Mouse (Mus musculus) neural tube, embryonic 13.5 days (tissue): ENCODE results near the gene Chpf2. TPM values are rescaled to one million over a fixed set of nuclear protein-coding genes. Genes with fewer than 3 reads are reported as not detected.
A peak's percentile ranks its signal among the peaks of the same experiment; 100 is the strongest.
"Not testable (repeated sequence)": the region's sequence is repeated elsewhere in the genome, so short reads cannot be mapped to it uniquely, and the experiment has no call there.

Experiments
- ATAC-seq: fragments of 200-750 bp; cut with Nextera tagmentation; 2 replicates; pipeline ENCODE4 v1.8.0; 2017; ENCODE audit warnings: low read depth, mild to moderate bottlenecking, moderate TSS enrichment, moderate library complexity
- H3K27ac ChIP-seq: fragments of 300-500 bp; sonication (generic); replicated peaks from 2 replicates; pipeline ENCODE4 v1.5.1; 2015; ENCODE audit warnings: moderate library complexity, mild to moderate bottlenecking, inconsistent platforms
- H3K27me3 ChIP-seq: fragments of 300-500 bp; sonication (generic); 2 replicates; pipeline ENCODE4 v1.6.1; 2015; ENCODE audit warnings: mild to moderate bottlenecking, inconsistent platforms
- H3K36me3 ChIP-seq: fragments of 300-500 bp; sonication (generic); 2 replicates; pipeline ENCODE4 v1.6.1; 2015; ENCODE audit warnings: mild to moderate bottlenecking, inconsistent platforms
- H3K4me1 ChIP-seq: fragments of 300-500 bp; sonication (generic); replicated peaks from 2 replicates; pipeline ENCODE4 v1.6.1; 2015; ENCODE audit warnings: inconsistent platforms
- H3K4me2 ChIP-seq: fragments of 300-500 bp; sonication (generic); 2 replicates; pipeline ENCODE4 v1.6.1; 2015; ENCODE audit warnings: inconsistent platforms, mild to moderate bottlenecking, moderate library complexity
- H3K4me3 ChIP-seq: fragments of 300-500 bp; sonication (generic); 2 replicates; pipeline ENCODE4 v1.5.1; 2015; ENCODE audit warnings: mild to moderate bottlenecking, inconsistent platforms
- H3K9ac ChIP-seq: fragments of 300-500 bp; sonication (generic); 2 replicates; pipeline ENCODE4 v1.6.1; 2015; ENCODE audit warnings: moderate library complexity, mild to moderate bottlenecking, inconsistent platforms
- H3K9me3 ChIP-seq: fragments of 300-500 bp; sonication (generic); 2 replicates; pipeline ENCODE4 v1.6.1; 2016; ENCODE audit warnings: inconsistent platforms
- WGBS: fragments of 180-500 bp; shearing (Covaris S2); methylation state at CpG from one replicate; pipeline ENCODE4 v1.1.7; 2015; 5-methylcytosine and 5-hydroxymethylcytosine counted together
- polyA plus RNA-seq: library from polyadenylated mRNA; unstranded; fragments of >200 nt; fragmentation: Nextera tagmentation; extraction: Ambion mirVana; gene quantifications from 2 replicates; pipeline ENCODE4 v1.2.1, GENCODE M21; 2015

The Chpf2 gene
- polyA plus RNA-seq = 19.1 and 19.9 TPM in 2 replicates

DNA sequence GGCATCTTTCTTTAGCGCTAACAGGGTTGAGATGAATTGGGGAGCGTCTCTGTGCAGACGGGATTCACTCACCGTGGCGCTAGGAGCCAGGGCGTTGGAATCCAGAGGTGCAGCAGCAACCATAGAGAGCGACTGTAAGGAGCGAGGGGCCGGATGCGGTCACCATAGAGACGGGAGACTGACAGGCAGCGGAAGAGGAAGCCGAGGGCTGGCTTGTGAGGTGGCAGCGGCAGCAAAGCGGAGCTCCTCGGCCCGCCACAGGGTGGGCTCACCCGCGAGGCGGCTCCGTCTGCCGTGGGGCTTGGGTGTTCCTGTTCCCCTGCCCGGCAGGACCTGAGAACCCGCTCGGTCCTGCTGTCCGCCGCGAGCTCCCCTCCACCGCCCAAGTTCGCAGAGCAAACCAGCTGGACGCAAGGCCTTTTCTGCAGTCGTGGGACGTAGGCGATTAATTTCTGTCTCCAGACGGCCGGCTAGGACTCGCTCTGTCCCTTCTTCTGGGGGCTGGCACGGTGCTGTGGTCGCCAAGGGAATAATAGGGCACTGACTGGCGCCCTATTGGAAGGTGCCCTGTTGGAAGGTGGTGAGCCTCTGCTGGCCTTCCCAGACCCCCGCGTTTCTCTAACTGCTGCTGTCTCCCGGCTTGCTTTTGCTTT lies at the start of gene Chpf2:
Gene Chpf2, plus strand, starts transcription at position 195 of the 653 bp plus-strand sequence.
- H3K27me3 ChIP-seq = 0 out of 2 replicates have a peak, but pooled peaks cover 2% of the 10 kb centered on the region
- H3K9ac ChIP-seq = peak within 1 kb of the TSS; percentile 92
- peak within 1 kb of the TSS; percentile 83 for H3K27ac ChIP-seq
- peak; percentile 93 for ATAC-seq
- peaks cover 38% of the 10 kb centered on the region for H3K4me1 ChIP-seq
- under 1% methylated on average over 43 of the region's 43 CpGs for WGBS
- H3K9me3 ChIP-seq = no peaks in the 10 kb centered on the region
- H3K4me2 ChIP-seq = peak within 1 kb of the TSS; percentile 93
- H3K4me3 ChIP-seq = peak within 1 kb of the TSS; percentile 85
- H3K36me3 ChIP-seq = peaks cover 34% of the 10 kb centered on the region

DNA sequence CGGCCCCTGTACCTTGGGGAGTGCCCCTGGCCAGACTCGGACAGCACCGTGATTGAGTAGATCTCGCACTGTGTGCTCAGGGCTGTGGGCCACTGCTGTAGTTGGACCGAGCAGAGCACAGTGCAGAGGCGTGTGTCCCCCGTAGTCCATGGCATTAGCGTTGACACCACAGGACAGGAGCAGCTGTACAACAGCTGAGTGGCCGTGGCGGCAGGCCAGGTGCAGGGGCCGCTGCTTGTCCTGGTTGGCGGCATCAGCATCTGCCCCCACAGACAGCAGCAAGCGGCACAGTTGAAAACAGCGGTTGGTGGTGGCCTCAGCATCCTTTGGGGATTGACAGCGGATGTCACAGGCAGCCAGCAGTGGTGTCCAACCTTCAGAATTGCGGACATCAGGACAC lies 48.9 kb upstream of the Chpf2 start:
- 63% methylated on average over 16 of the region's 16 CpGs for WGBS
- no peak overlapping the region for H3K9ac ChIP-seq
- peaks cover 27% of the 10 kb centered on the region for H3K4me1 ChIP-seq
- no peak overlapping the region for H3K4me2 ChIP-seq
- no peak for ATAC-seq
- H3K9me3 ChIP-seq = no peaks in the 10 kb centered on the region
- H3K36me3 ChIP-seq = no peaks in the 10 kb centered on the region
- H3K27me3 ChIP-seq = peaks cover 14% of the 10 kb centered on the region
- H3K27ac ChIP-seq = no peak overlapping the region
- no peak overlapping the region for H3K4me3 ChIP-seq

DNA sequence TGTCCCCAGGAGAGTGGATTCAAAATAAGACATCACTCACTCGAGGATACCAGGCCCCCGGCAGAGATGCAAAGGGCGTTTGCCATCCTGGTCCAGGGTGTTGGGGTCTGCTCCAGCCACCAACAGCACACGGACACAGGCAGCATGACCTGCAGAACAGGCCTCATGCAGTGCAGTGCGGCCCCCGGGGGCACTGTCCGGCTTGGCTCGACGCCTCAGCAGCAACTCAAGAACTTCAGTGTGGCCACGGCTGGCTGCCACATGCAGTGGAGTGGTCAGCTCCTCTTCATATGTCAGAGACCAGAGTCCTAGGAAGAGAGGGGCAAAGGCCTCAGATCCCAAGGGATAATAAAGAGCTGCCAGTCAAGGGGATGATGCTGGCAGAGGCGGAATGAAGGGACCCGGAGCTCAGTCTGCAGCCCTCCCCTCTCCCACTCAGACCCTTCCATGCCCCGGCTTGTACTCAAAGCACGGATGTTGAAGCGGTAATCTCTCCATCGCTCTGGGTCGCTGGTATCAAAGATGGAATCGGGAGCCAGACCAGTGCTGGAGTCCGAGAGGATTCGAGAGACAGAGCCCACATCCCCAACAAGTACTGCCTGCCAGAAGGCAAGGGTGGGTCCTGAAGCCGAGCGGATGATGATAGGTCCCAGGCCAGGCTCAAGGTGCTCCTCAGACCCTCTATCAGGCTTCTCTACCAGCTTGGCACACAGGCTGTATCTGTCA lies 46.8 kb upstream of the Chpf2 start:
- no peak overlapping the region for H3K4me3 ChIP-seq
- H3K27ac ChIP-seq = no peak overlapping the region
- H3K36me3 ChIP-seq = no peaks in the 10 kb centered on the region
- no peaks in the 10 kb centered on the region for H3K9me3 ChIP-seq
- peaks cover 9% of the 10 kb centered on the region; the same call in 1 of the 2 replicates for H3K27me3 ChIP-seq
- ATAC-seq = no peak
- WGBS = 86% methylated on average over 22 of the region's 22 CpGs
- no peak overlapping the region for H3K4me2 ChIP-seq
- peaks cover 27% of the 10 kb centered on the region for H3K4me1 ChIP-seq
- no peak overlapping the region for H3K9ac ChIP-seq

DNA sequence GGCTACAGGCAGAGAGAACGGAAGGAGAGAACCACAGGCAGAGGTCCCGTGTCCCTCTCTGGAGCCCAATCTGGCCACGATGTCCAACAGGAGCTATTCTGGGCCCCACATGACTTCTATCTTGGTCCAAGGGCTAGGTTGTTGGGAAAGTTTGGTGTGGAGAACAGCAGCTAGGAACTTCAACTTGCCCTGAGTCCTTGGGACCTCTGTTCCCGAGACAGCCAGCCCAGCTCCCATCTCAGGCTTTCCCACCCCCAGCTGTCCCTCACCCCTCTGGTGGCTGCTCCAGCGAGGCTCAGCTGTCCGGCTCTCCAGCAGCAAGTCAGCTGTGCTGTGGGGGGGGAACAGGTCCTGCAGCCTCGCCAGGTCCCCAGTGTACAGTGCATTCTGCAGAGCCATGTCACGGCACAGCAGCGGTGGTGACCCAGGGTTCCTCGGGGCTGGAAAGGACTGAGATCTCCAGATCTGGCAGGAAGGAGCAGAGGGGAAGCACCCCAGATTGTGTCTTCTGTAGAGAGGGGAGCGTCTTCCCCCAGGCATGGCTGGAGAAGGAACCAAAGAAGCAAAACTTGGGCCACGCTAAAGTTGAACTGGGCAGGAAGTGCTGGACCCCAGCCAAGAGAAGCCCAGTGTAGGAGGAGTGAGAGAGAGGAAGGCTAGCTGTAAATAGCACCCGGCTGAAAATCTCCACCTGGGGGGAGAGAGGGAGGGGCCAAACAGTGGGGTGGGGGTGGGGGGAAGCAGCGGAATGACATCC lies 46.0 kb upstream of the Chpf2 start, which contains the start of gene Asb10:
Gene Asb10, minus strand, starts transcription at position 592 of the 757 bp plus-strand sequence.
- H3K9me3 ChIP-seq = no peaks in the 10 kb centered on the region
- H3K4me1 ChIP-seq = peaks cover 27% of the 10 kb centered on the region
- H3K27ac ChIP-seq = no peak within 1 kb of the TSS
- peaks cover 6% of the 10 kb centered on the region; the same call in 1 of the 2 replicates for H3K27me3 ChIP-seq
- peak within 1 kb of the TSS; percentile 20 for H3K4me2 ChIP-seq
- no peak within 1 kb of the TSS for H3K9ac ChIP-seq
- WGBS = 38% methylated on average over 14 of the region's 14 CpGs
- ATAC-seq = no peak
- no peak within 1 kb of the TSS for H3K4me3 ChIP-seq
- no peaks in the 10 kb centered on the region for H3K36me3 ChIP-seq

DNA sequence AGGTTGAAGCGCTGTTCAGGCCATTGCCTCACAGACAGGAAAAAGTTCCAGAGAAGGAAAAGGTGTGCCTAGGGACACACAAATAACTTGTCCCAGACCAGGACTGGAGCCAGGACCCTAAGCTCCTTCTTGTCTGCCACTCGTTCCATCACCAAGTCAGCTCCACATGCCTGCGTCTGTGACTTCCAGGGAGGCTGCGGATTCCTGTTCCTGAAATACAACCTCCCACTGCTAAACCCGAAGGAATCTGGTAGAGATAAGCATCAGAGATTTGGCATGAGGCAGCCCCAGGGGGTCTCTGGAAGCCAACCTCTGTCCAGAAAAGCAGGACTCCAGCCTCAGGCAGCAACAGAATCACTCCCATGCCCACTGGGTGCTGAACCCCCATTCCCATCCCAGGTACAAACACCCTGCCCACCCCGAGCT lies 45.4 kb upstream of the Chpf2 start:
- peaks cover 4% of the 10 kb centered on the region; the same call in 1 of the 2 replicates for H3K27me3 ChIP-seq
- H3K27ac ChIP-seq = no peak overlapping the region
- no peaks in the 10 kb centered on the region for H3K9me3 ChIP-seq
- no peak overlapping the region for H3K9ac ChIP-seq
- peak overlapping the region; percentile 20; the same call in 1 of the 2 replicates for H3K4me2 ChIP-seq
- WGBS = 51% methylated on average over 6 of the region's 6 CpGs
- no peaks in the 10 kb centered on the region for H3K36me3 ChIP-seq
- H3K4me3 ChIP-seq = no peak overlapping the region
- H3K4me1 ChIP-seq = peaks cover 27% of the 10 kb centered on the region
- no peak for ATAC-seq

DNA sequence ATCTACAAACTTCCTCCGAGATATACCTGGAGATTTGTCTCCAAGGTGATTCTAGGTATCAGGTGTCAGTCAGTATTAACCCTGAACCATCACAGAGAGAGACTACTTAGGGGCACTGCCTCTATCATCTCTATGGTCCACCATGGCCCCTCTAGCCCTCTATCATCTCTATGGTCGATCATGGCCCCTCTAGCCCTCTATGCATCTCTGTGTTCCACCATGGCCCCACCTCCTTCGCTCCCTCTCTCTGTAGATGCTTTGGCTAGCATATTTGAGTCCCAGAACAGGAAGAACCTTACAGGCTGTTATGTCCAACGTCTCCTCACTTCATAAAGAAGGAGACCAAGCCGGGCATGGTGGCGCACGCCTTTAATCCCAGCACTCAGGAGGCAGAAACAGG lies 43.9 kb upstream of the Chpf2 start:
- no peak for ATAC-seq
- Histone ChIP-seq H3K4me1 (peaks cover 19% of the 10 kb centered on the region), H3K36me3 (no peaks in the 10 kb centered on the region), H3K4me3 (no peak overlapping the region), H3K9me3 (no peaks in the 10 kb centered on the region), H3K27me3 (no peaks in the 10 kb centered on the region; the same call in 1 of the 2 replicates), H3K4me2 (no peak overlapping the region), H3K27ac (no peak overlapping the region), H3K9ac (no peak overlapping the region)
- WGBS = 79% methylated on average over 7 of the region's 7 CpGs

DNA sequence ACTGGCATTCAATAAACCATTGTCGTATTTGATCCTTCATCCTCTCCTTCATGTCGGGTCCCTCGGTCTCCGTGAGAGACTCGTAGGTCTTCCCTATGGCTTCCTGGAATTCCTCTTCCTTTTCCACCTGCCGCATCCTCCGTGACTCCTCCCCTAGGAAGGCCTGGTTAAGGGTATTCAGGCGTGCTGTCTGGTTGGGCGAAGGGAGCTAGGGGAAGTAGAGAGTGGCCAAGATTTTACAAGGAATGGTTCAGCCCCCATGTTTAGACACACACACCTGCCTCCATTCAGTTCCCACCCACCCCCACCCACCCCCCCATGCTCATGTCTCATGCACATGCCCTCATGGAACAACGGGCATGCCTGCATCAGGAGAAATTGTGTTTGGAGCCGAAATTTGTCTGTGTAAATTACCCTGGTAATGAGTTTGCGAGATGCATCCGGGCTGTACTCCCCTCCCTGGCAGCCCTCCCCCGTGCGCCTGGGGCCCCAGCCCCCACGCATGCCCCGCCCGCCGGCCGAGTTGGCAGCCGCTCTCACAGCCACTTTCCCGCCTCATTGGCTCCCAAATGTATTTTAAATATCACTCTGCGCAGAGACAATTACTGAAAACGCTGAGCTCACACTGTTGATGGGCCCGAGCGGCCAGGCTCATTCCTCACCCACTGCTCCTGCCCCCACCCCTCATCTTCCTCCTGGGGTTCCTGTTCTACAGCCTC lies 35.8 kb upstream of the Chpf2 start:
- H3K27me3 ChIP-seq = peaks cover 6% of the 10 kb centered on the region
- no peaks in the 10 kb centered on the region for H3K36me3 ChIP-seq
- ATAC-seq = peak; percentile 89
- H3K4me3 ChIP-seq = no peak overlapping the region
- H3K4me1 ChIP-seq = peaks cover 31% of the 10 kb centered on the region
- H3K9me3 ChIP-seq = peaks cover 1% of the 10 kb centered on the region; the same call in 1 of the 2 replicates
- peak overlapping the region; percentile 4; the same call in 1 of the 2 replicates for H3K9ac ChIP-seq
- peak overlapping the region; percentile 41 for H3K4me2 ChIP-seq
- WGBS = 18% methylated on average over 26 of the region's 26 CpGs
- H3K27ac ChIP-seq = peak overlapping the region; percentile 79

DNA sequence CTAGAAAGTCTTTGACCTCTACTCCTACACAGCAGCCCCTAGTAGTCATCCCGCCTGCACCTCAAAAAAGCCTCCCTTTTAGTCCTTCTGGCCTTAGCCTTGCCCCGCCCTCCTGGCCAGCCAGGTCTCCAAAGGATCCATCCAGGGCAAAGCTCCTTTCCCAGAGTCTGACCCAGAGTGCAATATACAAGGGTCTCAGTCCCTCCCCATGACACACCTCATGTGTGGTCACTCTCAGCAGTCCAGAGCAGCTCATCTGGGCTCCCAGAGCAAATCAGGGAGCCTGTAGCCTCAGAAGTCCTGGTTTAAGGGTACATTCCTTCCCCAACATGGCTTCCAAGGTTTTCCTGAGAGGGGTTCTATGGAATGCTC lies 35.2 kb upstream of the Chpf2 start:
- Histone ChIP-seq H3K4me2 (peak overlapping the region; percentile 41), H3K27me3 (peaks cover 6% of the 10 kb centered on the region), H3K9ac (peak overlapping the region; percentile 4; the same call in 1 of the 2 replicates), H3K36me3 (no peaks in the 10 kb centered on the region), H3K4me3 (no peak overlapping the region), H3K9me3 (peaks cover 4% of the 10 kb centered on the region; the same call in 1 of the 2 replicates), H3K4me1 (peaks cover 31% of the 10 kb centered on the region), H3K27ac (peak overlapping the region; percentile 79)
- ATAC-seq = peak; percentile 30; the same call in 1 of the 2 replicates
- 39% methylated on average over 2 of the region's 2 CpGs for WGBS

DNA sequence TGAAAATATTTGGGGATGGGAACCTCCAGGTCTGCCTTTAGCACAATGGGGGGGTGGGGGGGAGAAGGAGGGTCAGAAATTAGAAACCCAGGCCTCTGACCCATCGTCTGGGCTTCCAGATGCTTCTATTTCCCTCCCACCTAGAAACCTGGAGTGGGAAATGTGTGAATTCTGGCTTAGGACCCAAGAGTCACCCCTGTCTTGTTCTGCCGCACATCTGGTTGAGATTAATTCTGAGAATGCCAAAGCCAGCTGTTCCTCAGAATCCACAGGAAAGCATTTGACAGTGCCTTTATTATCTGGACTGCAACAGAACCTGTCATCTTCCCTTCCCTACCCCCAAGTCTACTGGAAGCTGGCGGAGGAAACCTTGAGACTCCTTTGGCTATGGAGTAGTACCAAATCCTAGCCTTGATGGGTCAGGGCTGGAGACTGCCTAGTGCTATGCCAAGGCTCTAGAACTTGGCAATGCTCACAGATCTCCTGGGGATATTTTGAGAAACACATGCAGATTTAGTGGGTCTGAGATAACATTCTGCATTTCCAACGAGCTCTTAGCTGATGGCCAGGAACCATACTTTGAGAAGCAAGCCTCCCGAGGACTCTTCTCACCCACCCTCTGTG lies 32.8 kb upstream of the Chpf2 start:
- WGBS = 78% methylated on average over 5 of the region's 5 CpGs
- H3K36me3 ChIP-seq = no peaks in the 10 kb centered on the region
- H3K27ac ChIP-seq = no peak overlapping the region
- peaks cover 4% of the 10 kb centered on the region; the same call in 1 of the 2 replicates for H3K9me3 ChIP-seq
- H3K4me3 ChIP-seq = no peak overlapping the region
- H3K4me1 ChIP-seq = peaks cover 31% of the 10 kb centered on the region
- H3K9ac ChIP-seq = no peak overlapping the region
- no peak for ATAC-seq
- peaks cover 6% of the 10 kb centered on the region for H3K27me3 ChIP-seq
- H3K4me2 ChIP-seq = no peak overlapping the region

DNA sequence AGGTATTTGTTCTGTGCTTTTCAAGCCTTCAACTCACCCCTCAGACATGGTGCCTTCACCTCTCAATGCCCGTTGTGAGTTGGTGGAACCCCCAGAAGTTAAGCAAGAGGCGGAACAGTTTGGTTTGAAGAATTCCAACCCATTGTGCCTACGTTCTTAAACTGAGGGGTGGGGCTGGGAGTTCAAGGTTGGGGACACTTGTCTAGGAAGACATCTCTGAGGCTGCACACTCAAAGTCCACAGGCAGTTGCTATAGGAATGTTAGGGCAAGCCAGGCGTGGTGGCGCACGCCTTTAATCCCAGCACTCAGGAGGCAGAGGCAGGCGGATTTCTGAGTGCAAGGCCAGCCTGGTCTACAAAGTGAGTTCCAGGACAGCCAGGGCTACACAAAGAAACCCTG lies 31.2 kb upstream of the Chpf2 start:
- H3K4me1 ChIP-seq = peaks cover 23% of the 10 kb centered on the region
- H3K4me2 ChIP-seq, H3K27ac ChIP-seq, H3K27me3 ChIP-seq, H3K36me3 ChIP-seq, H3K9ac ChIP-seq, H3K4me3 ChIP-seq, H3K9me3 ChIP-seq, ATAC-seq: not testable (repeated sequence)
- 97% methylated on average over 7 of the region's 7 CpGs for WGBS

DNA sequence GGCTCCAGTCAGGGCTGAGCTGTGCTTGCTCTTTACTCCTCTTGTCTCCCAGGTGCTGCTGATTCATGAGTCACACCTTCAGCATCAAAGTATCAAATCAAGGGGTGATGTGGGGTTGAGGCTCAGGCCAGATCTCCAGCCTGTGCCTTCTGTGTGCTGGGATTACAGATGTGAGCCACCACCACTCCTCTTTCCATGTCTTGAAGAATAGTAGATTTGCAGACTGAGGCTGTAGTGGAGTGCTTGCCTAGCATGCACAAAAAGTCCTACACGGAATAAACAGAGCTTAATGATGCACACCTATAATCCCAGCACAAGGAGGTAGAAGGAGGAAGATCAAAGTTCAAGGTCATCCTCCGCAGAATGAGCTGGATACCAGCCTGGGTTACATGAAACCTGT lies 29.8 kb upstream of the Chpf2 start, which contains the start of gene 4931409K22Rik:
Gene 4931409K22Rik, minus strand, starts transcription at position 101 of the 400 bp plus-strand sequence.
- 85% methylated on average over 2 of the region's 2 CpGs for WGBS

More for the DNA sequence above, 29.8 kb upstream of the Chpf2 start, which contains the start of gene 4931409K22Rik:
- Histone ChIP-seq H3K9ac (no peak within 1 kb of the TSS), H3K4me3 (no peak within 1 kb of the TSS), H3K9me3 (peaks cover 4% of the 10 kb centered on the region; the same call in 1 of the 2 replicates), H3K27me3 (peaks cover 6% of the 10 kb centered on the region), H3K27ac (no peak within 1 kb of the TSS), H3K4me1 (peaks cover 10% of the 10 kb centered on the region), H3K36me3 (no peaks in the 10 kb centered on the region), H3K4me2 (no peak within 1 kb of the TSS)
- no peak for ATAC-seq
